Mouse (Mus musculus) liver, postnatal 0 days (tissue): ENCODE measurements around the gene Rasgef1a.

Experiments used
- CTCF ChIP-seq: sonication (generic); IDR thresholded peaks from 2 replicates; pipeline ENCODE4 v1.5.1; 2016; ENCODE audit warnings: antibody characterized with exemption, low read depth
- EP300 ChIP-seq: IDR thresholded peaks from 2 replicates; pipeline ENCODE4 v1.6.1; 2016; ENCODE audit warnings: antibody characterized with exemption, low read depth, mild to moderate bottlenecking

GRCm38 (mm10) chr6:118010256-118010655 lies 982 bp upstream of the Rasgef1a start:
- TF ChIP-seq CTCF, result no peak
- no peak for TF ChIP-seq EP300
